Mouse (Mus musculus) erythroblast, embryonic 14.5 days (primary cell): ENCODE measurements around the gene Frs2. TPM values are rescaled to one million over a fixed set of nuclear protein-coding genes. Genes with fewer than 3 reads are reported as not detected.

Experiments used
- H3K27me3 ChIP-seq: 2 replicates; pipeline ENCODE4 v1.6.1; 2012; ENCODE audit warnings: inconsistent platforms; ENCODE audit not compliant: control insufficient read depth
- H3K36me3 ChIP-seq: 2 replicates; pipeline ENCODE4 v1.6.1; 2012; ENCODE audit warnings: mild to moderate bottlenecking, inconsistent platforms; ENCODE audit not compliant: control insufficient read depth
- H3K4me1 ChIP-seq: 2 replicates; pipeline ENCODE4 v1.6.1; 2012; ENCODE audit warnings: inconsistent platforms; ENCODE audit not compliant: control insufficient read depth
- H3K4me3 ChIP-seq: replicated peaks from 2 replicates; pipeline ENCODE3; 2012; ENCODE audit warnings: moderate library complexity, mild to moderate bottlenecking, inconsistent platforms
- H3K9me3 ChIP-seq: 2 replicates; pipeline ENCODE4 v1.6.1; 2012; ENCODE audit warnings: low read length, inconsistent platforms, mixed read lengths; ENCODE audit not compliant: control insufficient read depth
- GATA1 ChIP-seq: IDR thresholded peaks from 2 replicates; pipeline ENCODE4 v1.6.1; 2012; ENCODE audit warnings: low read length, inconsistent platforms, mixed read lengths
- TAL1 ChIP-seq: IDR thresholded peaks from 3 replicates; pipeline ENCODE4 v1.6.1; 2012; ENCODE audit warnings: low read length, inconsistent platforms, mixed read lengths
- polyA plus RNA-seq: library from polyadenylated mRNA; stranded (reverse); fragments of >175 nt; gene quantifications from 2 replicates; pipeline ENCODE4 v1.2.3, GENCODE M21; 2012

The Frs2 gene
- polyA plus RNA-seq, 1 experiment: 0.26 TPM

GRCm38 (mm10) chr10:117173111-117173510, 24.8 kb upstream of the Frs2 start:
- Histone ChIP-seq H3K36me3 (no peaks in the 10 kb centered on the region), H3K9me3 (no peaks in the 10 kb centered on the region), H3K27me3 (no peaks in the 10 kb centered on the region), H3K4me3 (no peak overlapping the region), H3K4me1 (peaks cover 53% of the 10 kb centered on the region)
- TF ChIP-seq TAL1 (no peak), GATA1 (no peak)

- TF ChIP-seq GATA1: no peak
- TF ChIP-seq TAL1: no peak
- Histone ChIP-seq H3K4me1 (peaks cover 62% of the 10 kb centered on the region), H3K36me3 (peaks cover 4% of the 10 kb centered on the region), H3K27me3 (no peaks in the 10 kb centered on the region), H3K4me3 (no peak overlapping the region), H3K9me3 (no peaks in the 10 kb centered on the region)
Observed at GRCm38 (mm10) chr10:117172069-117172468, 23.7 kb upstream of the Frs2 start.

GRCm38 (mm10) chr10:117166785-117167425, 18.6 kb upstream of the Frs2 start:
- Histone ChIP-seq H3K4me3 (peak overlapping the region; percentile 58), H3K4me1 (peaks cover 64% of the 10 kb centered on the region), H3K9me3 (no peaks in the 10 kb centered on the region), H3K27me3 (peaks cover 21% of the 10 kb centered on the region), H3K36me3 (peaks cover 7% of the 10 kb centered on the region)
- peak; percentile 80 for TF ChIP-seq GATA1
- peak; percentile 87 for TF ChIP-seq TAL1

GRCm38 (mm10) chr10:117162662-117163061, 14.3 kb upstream of the Frs2 start:
- TF ChIP-seq GATA1 (no peak), TAL1 (no peak)
- peaks cover 27% of the 10 kb centered on the region for H3K27me3 ChIP-seq
- H3K4me3 ChIP-seq: no peak overlapping the region
- H3K9me3 ChIP-seq: no peaks in the 10 kb centered on the region
- H3K36me3 ChIP-seq: peaks cover 7% of the 10 kb centered on the region
- H3K4me1 ChIP-seq: peaks cover 32% of the 10 kb centered on the region

GRCm38 (mm10) chr10:117160099-117160498, 11.8 kb upstream of the Frs2 start:
- H3K27me3 ChIP-seq: peaks cover 27% of the 10 kb centered on the region
- no peaks in the 10 kb centered on the region for H3K36me3 ChIP-seq
- TF ChIP-seq TAL1 (no peak), GATA1 (no peak)
- peaks cover 8% of the 10 kb centered on the region for H3K4me1 ChIP-seq
- no peaks in the 10 kb centered on the region for H3K9me3 ChIP-seq
- no peak overlapping the region for H3K4me3 ChIP-seq

- Histone ChIP-seq H3K4me3 (no peak overlapping the region), H3K9me3 (no peaks in the 10 kb centered on the region), H3K27me3 (no peaks in the 10 kb centered on the region), H3K4me1 (peaks cover 35% of the 10 kb centered on the region), H3K36me3 (no peaks in the 10 kb centered on the region)
- no peak for TF ChIP-seq GATA1
- no peak for TF ChIP-seq TAL1
Observed at GRCm38 (mm10) chr10:117152247-117152646, 3.9 kb upstream of the Frs2 start.

- Histone ChIP-seq H3K36me3 (no peaks in the 10 kb centered on the region), H3K27me3 (no peaks in the 10 kb centered on the region), H3K9me3 (no peaks in the 10 kb centered on the region), H3K4me1 (peaks cover 40% of the 10 kb centered on the region), H3K4me3 (no peak overlapping the region)
- TF ChIP-seq GATA1: no peak
- TF ChIP-seq TAL1: no peak
Observed at GRCm38 (mm10) chr10:117151676-117152075, 3.3 kb upstream of the Frs2 start.

GRCm38 (mm10) chr10:117151241-117151640, 2.9 kb upstream of the Frs2 start:
- H3K4me1 ChIP-seq: peaks cover 44% of the 10 kb centered on the region
- peak overlapping the region; percentile 37 for H3K4me3 ChIP-seq
- no peaks in the 10 kb centered on the region for H3K27me3 ChIP-seq
- H3K36me3 ChIP-seq: peaks cover 2% of the 10 kb centered on the region; the same call in 1 of the 2 replicates
- TF ChIP-seq GATA1: no peak
- no peak for TF ChIP-seq TAL1
- H3K9me3 ChIP-seq: no peaks in the 10 kb centered on the region

- no peak for TF ChIP-seq TAL1
- no peak for TF ChIP-seq GATA1
- peak overlapping the region; percentile 92 for H3K4me3 ChIP-seq
- H3K27me3 ChIP-seq: no peaks in the 10 kb centered on the region
- H3K36me3 ChIP-seq: peaks cover 2% of the 10 kb centered on the region; the same call in 1 of the 2 replicates
- no peaks in the 10 kb centered on the region for H3K9me3 ChIP-seq
- H3K4me1 ChIP-seq: peaks cover 49% of the 10 kb centered on the region
Observed at GRCm38 (mm10) chr10:117150764-117151163, 2.4 kb upstream of the Frs2 start.
